Mouse (Mus musculus) left cerebral cortex, adult 8-10 months (tissue): ENCODE measurements around the gene Edem1. TPM values are rescaled to one million over a fixed set of nuclear protein-coding genes. Genes with fewer than 3 reads are reported as not detected.
A peak's percentile ranks its signal among the peaks of the same experiment; 100 is the strongest.

Experiments
- DNase-seq, 2 experiments: peaks; one replicate each; pipeline ENCODE4 v3.0.0; 2022; ENCODE audit warnings: low spot score in 2 of 2
- total RNA-seq, 4 experiments: library from RNA; stranded (reverse); gene quantifications; 2 replicates each; pipeline ENCODE4 v1.2.4; 2022

Edem1 gene
- 10 to 100 TPM; 18.2 to 26.0 (median 21.3) TPM for total RNA-seq

DNA sequence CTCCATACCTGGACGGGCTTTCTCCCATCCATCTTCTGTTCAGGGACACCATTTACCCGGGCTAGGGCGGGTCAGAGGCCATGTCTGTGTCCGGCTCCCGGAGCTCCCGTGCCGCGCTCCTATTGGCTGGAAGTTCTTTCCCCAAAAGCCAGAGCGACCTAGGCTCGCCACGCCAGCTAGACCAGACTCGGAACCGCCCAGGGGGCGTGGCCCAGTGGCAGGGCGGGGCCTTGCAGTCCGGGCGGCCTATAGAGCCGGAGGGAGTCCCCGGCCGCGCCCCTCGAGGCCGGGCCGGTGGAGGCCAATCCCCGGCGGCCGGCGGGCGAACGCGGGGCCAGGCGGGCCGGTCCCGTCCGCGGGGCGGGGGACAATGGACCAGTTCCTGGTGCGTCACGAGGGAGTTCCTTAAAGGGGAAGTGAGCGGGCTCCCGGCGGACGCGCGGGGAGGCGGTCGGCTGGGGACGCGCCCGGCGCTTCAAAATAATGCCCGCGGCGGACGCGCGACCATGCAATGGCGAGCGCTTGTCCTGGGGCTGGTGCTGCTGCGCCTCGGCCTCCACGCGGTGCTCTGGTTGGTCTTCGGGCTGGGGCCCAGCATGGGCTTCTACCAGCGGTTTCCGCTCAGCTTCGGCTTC lies at the start of gene Edem1:
Edem1 (plus strand) TSS at position 408 of the 635 bp plus-strand sequence.
- peak; percentile 84 to 97 for DNase-seq

DNA sequence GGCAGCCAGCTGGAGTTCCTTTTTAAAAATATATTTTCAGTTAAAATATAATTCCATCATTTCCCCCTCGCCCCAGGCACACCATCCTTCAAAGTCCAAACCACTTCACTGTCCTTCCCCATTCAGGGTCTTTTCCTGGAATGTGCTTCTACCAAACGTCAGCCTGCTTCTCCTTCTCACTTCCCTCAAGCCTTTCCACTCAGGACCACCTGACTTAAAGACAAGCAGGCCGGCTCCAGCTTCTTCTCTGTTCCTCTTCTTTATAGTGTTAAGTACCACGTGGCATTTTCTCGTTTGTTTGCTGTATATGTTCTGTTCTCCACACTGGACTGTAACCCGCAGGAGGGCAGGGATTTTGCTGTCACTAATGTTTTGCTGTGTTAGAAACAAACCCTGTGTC lies 46.6 kb upstream of the Edem1 start:
- DNase-seq: no peak

DNA sequence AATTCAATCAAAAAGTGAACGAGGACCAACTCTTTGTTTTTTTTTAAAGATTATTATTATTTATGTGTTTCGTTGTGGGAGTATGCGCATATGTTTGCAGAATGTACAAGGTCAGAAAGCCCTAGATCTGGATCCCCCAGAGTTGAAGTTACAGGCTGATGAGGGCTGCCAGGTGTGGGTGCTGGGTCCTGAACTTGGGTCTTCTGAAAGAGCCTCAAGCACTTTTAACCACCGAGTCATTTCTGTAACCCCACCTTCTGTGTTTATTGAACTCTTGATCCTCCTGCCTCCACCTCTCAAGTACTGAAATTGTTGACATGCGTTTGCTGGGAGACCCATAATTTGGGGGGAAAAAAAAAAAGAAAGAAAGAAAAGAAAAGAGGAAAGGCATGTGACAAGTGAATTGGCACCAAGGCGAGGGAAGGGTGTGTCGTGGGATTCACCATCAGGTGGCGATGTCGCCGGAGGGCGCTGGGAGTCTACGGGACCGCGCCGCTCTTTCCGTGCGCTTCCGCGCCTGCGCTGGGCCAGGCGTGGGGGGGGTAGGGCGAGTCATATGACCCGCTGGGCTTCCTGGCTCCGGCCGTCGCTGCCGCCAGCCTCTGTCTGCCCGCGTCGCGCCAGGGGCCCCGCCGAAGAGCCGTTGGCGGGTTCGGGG lies 45.8 kb upstream of the Edem1 start, which contains the start of gene Arl8b:
Arl8b (plus strand) TSS at position 574 of the 658 bp plus-strand sequence.
- peak; percentile 91 to 93 for DNase-seq

DNA sequence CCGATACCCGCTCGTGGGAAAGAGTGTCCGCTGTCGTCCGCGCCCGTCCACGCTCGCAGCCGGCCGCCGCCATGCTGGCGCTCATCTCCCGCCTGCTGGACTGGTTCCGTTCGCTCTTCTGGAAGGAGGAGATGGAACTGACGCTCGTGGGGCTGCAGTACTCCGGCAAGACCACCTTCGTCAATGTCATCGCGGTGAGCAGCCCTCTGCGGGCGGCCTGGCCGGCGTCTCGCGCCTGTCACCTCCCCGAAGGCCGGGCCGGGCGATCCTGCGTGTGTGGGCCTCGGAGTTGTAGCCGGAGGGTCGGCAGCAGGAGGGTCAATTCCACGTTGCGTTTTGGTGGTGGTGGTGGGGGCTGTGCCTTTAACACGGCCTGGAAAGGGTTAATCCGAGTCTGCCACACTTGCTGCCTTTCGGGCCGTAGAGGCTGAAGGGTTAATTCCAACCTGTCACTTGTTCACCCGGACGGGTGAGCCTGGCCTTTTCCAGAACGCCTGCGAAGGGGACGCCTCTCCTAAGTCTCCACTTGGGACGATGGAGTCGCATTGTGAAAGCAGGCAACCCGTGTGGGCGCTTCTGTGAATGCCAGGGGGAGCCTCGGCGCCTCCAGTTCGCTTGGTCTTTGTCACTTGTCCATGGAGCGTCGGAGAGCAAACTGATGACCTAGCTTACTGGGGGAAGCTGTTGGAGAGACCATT lies 45.1 kb upstream of the Edem1 start:
- peak in 1 of 2 experiments; percentile 21 for DNase-seq

DNA sequence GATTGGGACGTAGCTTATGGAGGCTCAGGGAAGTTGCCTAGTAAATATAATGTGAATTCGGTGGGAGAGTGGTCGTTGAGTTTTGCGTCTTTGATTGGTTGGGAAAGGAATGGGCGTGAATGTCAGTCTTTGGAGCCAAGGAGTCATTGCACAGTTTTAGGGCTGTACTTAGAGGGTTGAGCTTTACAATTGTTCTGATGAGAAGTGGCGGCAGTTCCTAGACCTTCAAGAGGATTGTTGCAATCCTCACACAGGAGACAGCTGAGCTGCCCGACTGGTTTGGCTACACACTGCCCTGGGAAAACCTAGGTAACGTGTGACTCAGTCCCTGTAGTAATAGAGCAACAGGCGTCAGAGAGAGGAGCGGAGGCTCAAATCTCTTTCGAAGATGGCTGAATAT lies 44.4 kb upstream of the Edem1 start:
- no peak for DNase-seq

DNA sequence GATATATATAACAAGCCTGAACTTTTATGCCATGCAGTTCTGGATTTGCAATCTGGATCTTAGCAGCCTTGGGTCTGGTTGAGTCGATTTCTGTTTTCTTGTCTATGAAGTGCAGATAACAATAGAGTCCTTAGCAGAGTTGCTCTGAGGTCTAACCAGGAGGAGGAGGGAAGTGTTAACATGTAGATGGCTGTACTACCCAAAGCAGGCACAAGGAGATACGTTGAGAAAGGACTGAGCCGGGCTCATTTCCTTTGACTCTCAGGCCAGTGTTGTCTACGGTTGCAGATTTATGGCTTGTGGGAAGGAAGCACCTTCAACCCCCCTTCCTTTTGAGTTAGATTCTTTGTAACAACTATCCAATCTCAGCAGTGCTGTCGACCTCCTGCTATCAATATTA lies 43.6 kb upstream of the Edem1 start:
- no peak for DNase-seq

DNA sequence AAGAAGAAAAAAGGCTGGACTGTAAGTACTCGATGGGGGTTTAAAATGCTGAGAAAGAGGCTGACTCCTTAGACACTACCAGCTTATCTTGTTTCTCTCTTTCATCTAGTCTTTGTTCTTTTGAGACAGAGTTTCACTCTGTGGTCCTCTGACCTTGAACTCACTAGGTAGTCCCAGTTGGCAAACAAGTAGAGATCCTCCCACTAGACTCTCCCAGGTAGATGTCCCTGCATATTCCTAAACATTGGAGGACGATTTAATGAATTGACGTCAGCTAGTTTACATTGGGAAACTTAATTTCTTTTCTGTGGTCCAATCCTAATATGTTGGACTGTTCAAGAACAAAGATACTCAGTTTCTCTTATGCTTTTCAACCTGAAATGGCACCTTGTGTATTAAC lies 42.9 kb upstream of the Edem1 start:
- DNase-seq: no peak

DNA sequence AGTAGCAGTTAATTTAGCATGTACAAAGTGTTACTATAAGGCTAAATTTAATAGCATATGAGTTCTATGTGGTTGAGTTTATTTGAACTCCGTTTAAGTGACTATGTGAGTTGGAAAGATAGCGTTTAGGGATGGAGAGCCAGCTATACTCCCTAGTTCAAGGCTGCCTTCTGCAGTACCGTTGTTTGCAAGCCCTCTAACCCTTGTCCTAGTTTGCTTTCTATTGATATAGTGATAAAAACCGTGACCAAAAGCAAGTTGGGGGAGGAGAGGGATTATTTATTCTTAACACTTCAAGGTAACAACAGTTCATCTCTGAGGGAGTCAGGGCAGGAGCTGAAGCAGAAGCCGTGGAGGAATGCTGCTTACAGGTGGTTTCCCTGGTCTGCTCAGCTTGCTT lies 36.9 kb upstream of the Edem1 start:
- DNase-seq: no peak

DNA sequence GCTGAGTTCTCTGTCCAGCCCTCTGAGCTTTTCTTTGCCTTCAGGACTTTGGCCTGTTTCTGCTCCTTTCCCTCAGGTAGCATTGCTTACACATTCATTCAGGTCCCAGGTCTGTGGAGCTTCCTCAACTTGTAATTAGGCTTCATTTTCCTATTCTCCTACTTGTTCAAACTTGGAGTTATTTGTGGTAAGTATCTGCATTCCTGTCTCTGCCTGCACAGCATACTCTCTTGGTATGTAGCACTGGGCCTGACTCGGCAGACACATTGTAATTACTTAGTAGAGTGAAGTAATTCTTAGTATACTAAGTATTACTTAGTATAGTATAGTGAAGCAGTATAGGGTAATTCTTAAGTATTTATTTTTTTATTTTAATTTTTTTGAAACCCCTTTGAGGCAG lies 32.5 kb upstream of the Edem1 start:
- no peak for DNase-seq

DNA sequence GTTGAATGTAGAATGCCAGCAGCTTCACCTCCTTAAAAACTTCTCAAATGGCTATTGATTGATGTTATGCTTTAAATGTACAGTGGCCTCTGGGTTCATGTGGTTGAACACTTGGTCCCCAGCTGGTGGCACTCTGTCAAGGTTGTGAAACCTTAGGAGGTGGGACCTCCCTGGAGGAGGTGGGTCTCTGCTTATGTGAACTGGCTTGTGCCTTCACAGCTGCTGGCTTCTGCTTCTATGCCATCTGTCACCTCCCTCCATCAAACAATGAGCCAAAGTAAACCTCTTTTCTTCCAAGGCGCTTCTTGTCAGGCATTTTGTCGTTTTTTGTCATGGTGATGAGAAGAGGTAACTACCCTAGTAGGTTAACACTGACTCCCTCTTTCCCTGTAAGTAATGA lies 31.7 kb upstream of the Edem1 start:
- DNase-seq: no peak

DNA sequence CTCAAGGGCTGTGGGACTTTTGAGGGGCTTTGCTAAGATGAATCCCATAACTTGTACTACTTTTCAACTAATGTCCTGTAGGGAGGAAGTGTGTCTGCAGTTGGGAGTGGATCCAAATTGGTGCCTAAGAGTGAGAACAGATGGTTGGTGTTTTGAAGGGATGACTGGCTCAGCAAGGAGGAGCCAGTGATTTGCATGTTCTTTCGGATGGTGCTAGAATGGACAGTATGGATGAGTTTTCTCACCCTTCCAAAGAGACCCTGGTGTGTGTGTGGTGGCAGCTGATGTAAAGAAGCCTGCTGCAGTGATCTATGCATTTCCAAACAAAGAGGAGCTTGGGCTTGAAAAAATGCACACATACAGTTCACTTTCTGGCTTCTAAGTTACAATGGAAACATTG lies 23.2 kb upstream of the Edem1 start:
- no peak for DNase-seq

DNA sequence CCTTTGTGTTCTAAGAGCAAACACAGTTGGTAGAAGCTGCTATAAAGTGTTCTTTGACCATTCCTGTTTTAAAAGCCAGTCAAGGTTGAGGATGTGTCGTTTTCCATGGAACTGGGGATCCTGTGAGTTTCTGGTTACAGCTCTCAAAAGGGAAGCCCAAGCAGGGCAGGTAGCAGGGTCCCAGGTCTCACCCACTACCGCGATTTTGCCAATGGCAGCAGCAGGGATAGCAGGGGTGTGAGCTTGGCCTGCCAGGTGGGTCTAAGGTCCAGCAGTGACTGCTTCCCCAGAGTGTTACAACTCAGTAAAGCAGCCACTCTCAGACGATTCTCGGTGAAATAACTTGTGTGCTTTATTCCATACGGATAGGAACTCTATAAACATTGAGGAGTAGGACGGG lies 22.6 kb upstream of the Edem1 start:
- DNase-seq: no peak

DNA sequence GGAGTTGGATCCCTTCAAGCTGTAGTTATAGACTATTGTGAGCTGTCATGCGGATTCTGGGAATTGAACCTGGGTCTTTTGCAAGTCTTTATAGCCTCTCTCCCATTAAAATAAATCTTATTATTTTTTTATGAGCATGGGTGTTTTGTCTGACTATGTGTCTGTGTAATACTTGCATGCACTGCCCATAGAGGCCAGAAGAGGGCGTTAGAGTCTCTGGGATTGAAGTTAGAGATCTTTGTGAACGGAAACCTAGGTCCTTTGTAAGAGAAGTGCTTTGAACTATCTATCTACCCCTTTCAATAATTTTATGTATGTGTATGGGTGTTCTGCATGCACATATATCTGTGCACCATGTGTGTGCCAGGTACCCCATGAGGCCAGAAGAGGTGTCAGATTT lies 21.0 kb upstream of the Edem1 start:
- no peak for DNase-seq

DNA sequence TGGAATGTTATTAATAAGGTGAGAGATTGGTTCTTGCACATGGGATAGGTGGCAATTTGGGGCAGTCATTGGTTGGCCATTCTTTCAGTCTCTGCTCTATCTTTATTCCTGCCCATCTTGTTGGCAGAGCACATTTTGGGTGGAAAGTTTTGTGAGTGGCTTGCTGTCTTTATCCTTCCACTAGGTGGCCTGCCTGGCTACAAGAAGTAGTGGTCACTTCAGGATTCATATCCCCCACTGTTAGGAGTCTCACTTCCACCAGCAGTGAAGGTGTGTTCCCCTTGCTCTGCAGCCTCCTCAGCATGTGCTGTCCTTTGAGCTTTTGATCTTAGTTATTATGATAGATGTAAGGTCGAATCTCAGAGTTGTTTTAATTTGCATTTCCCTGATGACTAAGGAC lies 19.7 kb upstream of the Edem1 start:
- no peak for DNase-seq

DNA sequence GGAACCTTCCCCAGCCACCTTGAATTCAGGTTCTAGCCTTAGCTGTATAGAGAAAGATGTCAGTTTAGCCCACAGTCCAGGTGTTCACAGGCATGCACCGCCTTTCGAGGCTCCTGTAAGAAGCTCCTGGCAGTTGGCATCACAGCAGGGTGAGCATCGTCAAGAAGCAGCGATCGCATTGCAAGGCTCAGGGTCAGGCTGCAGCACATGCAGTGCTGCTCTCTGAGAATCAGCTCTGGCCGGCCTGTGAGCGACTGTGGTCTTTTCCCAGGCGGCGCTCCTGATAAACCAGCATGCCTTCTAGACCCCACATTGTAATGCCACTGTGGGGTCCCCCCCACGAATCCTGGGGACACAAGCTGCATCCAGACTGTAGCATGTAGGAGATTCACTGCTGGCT lies 18.2 kb upstream of the Edem1 start:
- DNase-seq: no peak

DNA sequence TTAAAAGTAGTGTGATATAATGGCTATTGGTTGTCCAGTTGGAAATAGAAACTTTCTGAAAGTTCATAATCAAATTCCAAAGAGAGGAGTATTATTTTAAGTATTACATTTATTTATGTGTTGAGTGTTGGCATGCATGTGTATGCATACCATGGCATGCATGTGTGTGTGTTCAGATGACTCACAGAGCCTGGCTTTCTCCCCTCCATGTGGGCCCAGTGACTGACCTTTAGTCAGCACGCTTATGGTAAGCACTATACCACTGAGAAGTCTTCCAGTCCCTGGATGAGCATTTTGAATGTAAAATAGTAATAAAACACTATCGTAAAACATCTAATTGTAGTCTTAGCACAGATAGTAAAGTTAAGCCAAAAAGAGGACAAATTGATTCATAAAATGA lies 16.3 kb upstream of the Edem1 start:
- no peak for DNase-seq

DNA sequence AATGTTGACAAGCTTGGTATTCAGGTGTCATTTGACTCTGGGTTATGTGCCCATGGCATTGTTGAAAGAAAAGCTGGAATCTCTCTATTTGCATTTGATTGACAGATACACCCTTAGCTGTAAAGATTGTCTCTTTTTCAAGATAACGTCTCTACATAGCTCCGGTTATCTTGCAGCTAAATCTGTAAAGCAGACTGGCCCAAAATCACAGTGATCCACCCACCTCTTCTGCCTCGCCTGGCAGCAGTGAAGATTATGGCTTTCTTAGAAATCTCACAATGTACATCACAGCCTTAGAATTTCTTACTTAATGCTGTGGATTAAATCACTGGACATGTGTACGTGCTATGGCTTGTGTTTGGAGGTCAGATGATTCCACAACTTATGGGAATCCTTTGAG lies 10.9 kb upstream of the Edem1 start:
- DNase-seq: no peak

DNA sequence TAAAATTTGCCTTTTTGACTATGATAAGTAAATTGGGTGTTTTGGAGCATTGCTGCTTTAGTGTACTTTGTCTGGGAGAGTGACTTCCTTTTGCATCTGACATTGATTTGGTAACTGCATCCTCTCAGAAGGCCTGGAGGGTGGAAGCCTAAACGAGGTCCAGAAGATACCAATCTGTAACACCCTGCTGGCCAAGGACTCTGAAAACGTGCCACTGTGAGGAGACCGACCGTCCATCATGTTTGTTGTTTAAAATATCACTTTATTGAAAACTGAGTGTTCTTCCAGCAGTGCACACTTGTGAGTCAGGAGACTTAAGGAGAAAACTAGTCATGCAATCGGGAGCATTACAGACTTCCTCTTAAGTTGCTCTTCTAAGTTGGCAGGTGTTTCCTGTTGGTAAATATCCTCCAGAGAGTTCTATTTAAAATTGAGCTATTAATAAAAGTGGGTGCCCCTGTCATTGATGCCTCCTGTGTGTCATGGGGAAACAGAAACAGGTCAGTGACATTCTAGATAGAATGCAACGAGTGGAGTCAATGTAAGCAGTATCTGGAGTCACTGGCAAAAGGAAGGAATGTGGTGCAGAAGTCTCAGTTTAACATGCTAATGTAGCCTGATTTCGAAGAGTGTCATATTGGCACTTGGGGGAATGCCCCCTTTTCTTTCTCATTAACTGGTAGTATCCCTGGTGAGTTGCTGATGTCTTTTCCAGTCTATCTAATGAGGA lies 3.5 kb upstream of the Edem1 start:
- no peak for DNase-seq

DNA sequence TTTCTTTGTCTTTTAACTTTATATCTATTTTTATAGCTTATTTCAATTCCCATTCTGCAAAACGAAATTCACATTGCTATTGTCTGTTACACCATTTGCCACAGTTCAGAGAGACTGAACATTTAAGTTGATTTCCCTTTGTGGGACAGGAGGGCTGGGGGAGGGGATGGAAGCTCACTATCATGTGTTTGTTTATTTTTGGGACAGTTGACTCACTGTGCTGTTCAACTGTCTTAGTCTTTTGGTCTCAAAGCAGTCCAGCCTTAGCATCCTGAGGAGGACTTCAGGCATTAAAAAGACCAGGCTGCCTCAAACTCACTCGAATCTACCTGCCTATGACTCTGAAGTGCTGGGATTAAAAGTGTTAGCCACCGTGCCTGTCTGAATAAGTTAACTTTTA lies 2.4 kb upstream of the Edem1 start:
- DNase-seq: no peak

DNA sequence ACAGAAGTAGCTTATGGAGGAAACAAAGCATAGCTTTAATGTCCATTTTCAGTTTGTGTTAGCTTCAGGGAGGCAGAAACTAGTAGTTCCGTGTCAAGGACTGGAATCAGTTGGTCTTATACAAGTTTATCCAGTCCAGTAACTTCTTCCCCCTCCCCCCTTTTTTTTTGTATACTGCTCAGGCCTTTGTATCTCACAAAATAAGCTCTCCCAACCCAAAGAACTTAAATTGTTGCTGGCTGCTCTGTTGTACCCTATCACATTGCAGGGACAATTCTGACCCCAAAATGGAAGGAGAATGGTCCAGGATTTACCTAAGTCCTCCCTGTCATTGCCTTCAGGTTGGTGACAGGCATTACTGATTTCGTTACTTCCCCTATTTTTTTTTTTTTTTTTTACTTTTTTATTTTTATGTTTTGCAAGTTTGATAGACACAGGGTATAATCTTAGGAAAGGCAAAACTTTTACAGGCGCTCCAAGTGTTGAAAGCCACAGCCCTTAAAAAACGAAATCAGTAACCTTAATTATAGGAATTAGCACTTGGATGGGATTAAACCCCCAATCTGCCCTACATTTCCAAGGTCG lies 1.0 kb upstream of the Edem1 start:
- no peak for DNase-seq

DNA sequence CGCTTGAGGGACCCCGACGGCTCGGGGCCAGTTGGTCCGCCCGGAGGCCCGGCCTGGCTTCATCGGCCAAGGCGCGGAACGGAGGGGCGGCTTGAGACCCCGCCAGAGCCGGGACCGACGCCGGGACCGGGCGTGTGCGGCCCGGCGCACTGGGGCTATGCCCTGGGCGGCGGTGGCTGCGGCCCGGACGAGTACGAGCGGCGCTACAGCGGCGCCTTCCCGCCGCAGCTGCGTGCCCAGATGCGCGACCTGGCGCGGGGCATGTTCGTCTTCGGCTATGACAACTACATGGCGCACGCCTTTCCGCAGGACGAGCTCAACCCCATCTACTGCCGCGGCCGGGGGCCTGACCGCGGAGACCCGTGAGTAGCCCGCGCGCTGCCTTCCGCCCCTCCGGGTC lies 431 bp downstream of the Edem1 start:
- DNase-seq: no peak
